Mouse (Mus musculus): ENCODE data around the gene 1110059G10Rik.

The 1110059G10Rik gene

GRCm38 (mm10) chr9:122950643-122951475, at the start of gene 1110059G10Rik, which contains the start of gene Kif15:
Gene 1110059G10Rik, minus strand, starts transcription at chr9:122951000.
Gene Kif15, plus strand, starts transcription at chr9:122951046.
- DNase-seq (ENCODE audit: low spot score): peak; percentile 95

- no peak for DNase-seq (ENCODE audit: low spot score)
These were observed 48.4 kb upstream of the 1110059G10Rik start for GRCm38 (mm10) chr9:122999193-122999586.

GRCm38 (mm10) chr9:122998406-122999192, 47.8 kb upstream of the 1110059G10Rik start:
- DNase-seq (ENCODE audit: low spot score): no peak

GRCm38 (mm10) chr9:122928915-122929314, 21.9 kb downstream of the 1110059G10Rik start:
- DNase-seq (ENCODE audit: low spot score): no peak

- peak; percentile 64 for DNase-seq (ENCODE audit: low spot score)
These were observed 27.8 kb downstream of the 1110059G10Rik start, which contains the start of gene Zfp105 for GRCm38 (mm10) chr9:122922936-122923381. Gene Zfp105, plus strand, starts transcription at chr9:122923072.

GRCm38 (mm10) chr9:122922436-122922835, 28.4 kb downstream of the 1110059G10Rik start:
- no peak for DNase-seq (ENCODE audit: low spot score)

- peak; percentile 44 for DNase-seq (ENCODE audit: low spot score)
These were observed 47.9 kb downstream of the 1110059G10Rik start for GRCm38 (mm10) chr9:122902717-122903535.

GRCm38 (mm10) chr9:122901047-122901446, 49.8 kb downstream of the 1110059G10Rik start:
- DNase-seq (ENCODE audit: low spot score): no peak
